Mouse (Mus musculus) CH12.LX (cell line): ENCODE results near the gene Gm10295.

Experiments used
- CHD2 ChIP-seq: IDR thresholded peaks from 2 replicates; pipeline ENCODE4 v1.6.1; 2011; ENCODE audit warnings: low read length, improper control_type of control experiment
- CTCF ChIP-seq, 2 experiments: IDR thresholded peaks in 1 of 2; conservative IDR thresholded peaks in 1 of 2; 2 replicates each; pipeline ENCODE4 v1.5.1; 2011 to 2012; ENCODE audit warnings: low read depth in 2 of 2, low read length in 2 of 2, improper control_type of control experiment in 1 of 2, inconsistent platforms in 1 of 2, mild to moderate bottlenecking in 1 of 2, moderate library complexity in 1 of 2
- EP300 ChIP-seq: IDR thresholded peaks from 2 replicates; pipeline ENCODE4 v1.6.1; 2011; ENCODE audit warnings: low read length, improper control_type of control experiment
- HCFC1 ChIP-seq: IDR thresholded peaks from 2 replicates; pipeline ENCODE4 v1.6.1; 2012; ENCODE audit warnings: low read depth, mild to moderate bottlenecking, inconsistent platforms, low read length, improper control_type of control experiment
- MAX ChIP-seq: IDR thresholded peaks from 2 replicates; pipeline ENCODE4 v1.6.1; 2011; ENCODE audit warnings: low read length, improper control_type of control experiment
- POLR2A ChIP-seq: IDR thresholded peaks from 2 replicates; pipeline ENCODE4 v1.6.1; 2011; ENCODE audit warnings: low read depth, mild to moderate bottlenecking, improper control_type of control experiment, low read length
- RCOR1 ChIP-seq: conservative IDR thresholded peaks from 2 replicates; pipeline ENCODE4 v1.6.1; 2012; ENCODE audit warnings: low read depth, mild to moderate bottlenecking, inconsistent platforms, low read length, improper control_type of control experiment
- TCF12 ChIP-seq: IDR thresholded peaks from 2 replicates; pipeline ENCODE4 v1.6.1; 2014; ENCODE audit warnings: low read depth, mild to moderate bottlenecking, inconsistent platforms, low read length, improper control_type of control experiment
- UBTF ChIP-seq: IDR thresholded peaks from 2 replicates; pipeline ENCODE4 v1.6.1; 2012; ENCODE audit warnings: low read depth, mild to moderate bottlenecking, inconsistent platforms, low read length, improper control_type of control experiment, moderate library complexity
- ZC3H11A ChIP-seq: IDR thresholded peaks from 2 replicates; pipeline ENCODE4 v1.6.1; 2012; ENCODE audit warnings: low read depth, mild to moderate bottlenecking, inconsistent platforms, low read length, improper control_type of control experiment
- ZKSCAN1 ChIP-seq: IDR thresholded peaks from 2 replicates; pipeline ENCODE4 v1.6.1; 2012; ENCODE audit warnings: low read depth, inconsistent platforms, low read length, improper control_type of control experiment, borderline replicate concordance
- ZNF384 ChIP-seq: IDR thresholded peaks from 2 replicates; pipeline ENCODE4 v1.6.1; 2012; ENCODE audit warnings: low read depth, low read length, improper control_type of control experiment, inconsistent platforms

DNA sequence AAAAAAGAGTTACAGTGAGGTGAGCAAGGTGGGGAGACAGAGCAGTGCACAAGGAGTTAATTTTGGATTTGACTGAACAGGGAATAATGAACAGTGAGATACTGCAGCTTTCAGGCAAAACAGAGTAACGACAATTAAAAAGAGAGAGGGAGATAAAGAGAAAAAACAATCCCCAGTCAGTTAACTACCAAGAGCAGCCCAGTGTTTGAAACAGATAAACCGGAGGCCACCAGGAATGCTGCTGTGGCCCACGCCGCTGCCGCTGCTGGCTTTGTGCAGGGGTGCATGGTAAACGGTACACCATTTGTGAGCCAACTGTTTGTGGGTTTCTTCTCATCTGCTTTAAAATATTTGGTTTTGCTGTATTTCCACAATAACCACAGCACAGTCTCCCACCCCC lies 34.8 kb upstream of the Gm10295 start:
- TF ChIP-seq CTCF (conservative IDR thresholded peaks at IDR 0.05 in 1 of 2, IDR thresholded peaks at IDR 0.05 in 1 of 2; ENCODE audit: low read depth in 2 of 2, low read length in 2 of 2) = no peak
- no peak for TF ChIP-seq EP300
- TF ChIP-seq POLR2A = no peak
- no peak for TF ChIP-seq CHD2
- TF ChIP-seq UBTF = no peak
- no peak for TF ChIP-seq HCFC1
- TF ChIP-seq ZKSCAN1 = no peak
- TF ChIP-seq RCOR1 = no peak
- no peak for TF ChIP-seq TCF12
- TF ChIP-seq ZNF384 = no peak
- no peak for TF ChIP-seq ZC3H11A
- no peak for TF ChIP-seq MAX
